Mouse (Mus musculus) adrenal gland, adult 2 months (tissue): ENCODE data around the gene Btnl2. TPM values are rescaled to one million over a fixed set of nuclear protein-coding genes. Genes with fewer than 3 reads are reported as not detected.

ENCODE experiments used
- DNase-seq: peaks from one replicate; pipeline ENCODE4 v3.0.0; 2021
- polyA plus RNA-seq: library from polyadenylated mRNA; depleted of rRNA; stranded (reverse); fragments of >200 nt; gene quantifications from 2 replicates; pipeline ENCODE4 v1.2.3, GENCODE M21; 2012; rRNA removed
- total RNA-seq, 2 experiments: library from RNA; stranded (reverse); gene quantifications; 2 replicates each; pipeline ENCODE4 v1.2.3; 2021

The Btnl2 gene
- total and polyA plus RNA-seq, 3 experiments, result 0.16 to 0.73 (median 0.40) TPM

GRCm38 (mm10) chr17:34398711-34399393 lies 44.2 kb downstream of the Btnl2 start, which contains the start of gene BC051142:
Gene BC051142, plus strand, starts transcription at chr17:34398820.
- DNase-seq, result peak; percentile 91

DNA sequence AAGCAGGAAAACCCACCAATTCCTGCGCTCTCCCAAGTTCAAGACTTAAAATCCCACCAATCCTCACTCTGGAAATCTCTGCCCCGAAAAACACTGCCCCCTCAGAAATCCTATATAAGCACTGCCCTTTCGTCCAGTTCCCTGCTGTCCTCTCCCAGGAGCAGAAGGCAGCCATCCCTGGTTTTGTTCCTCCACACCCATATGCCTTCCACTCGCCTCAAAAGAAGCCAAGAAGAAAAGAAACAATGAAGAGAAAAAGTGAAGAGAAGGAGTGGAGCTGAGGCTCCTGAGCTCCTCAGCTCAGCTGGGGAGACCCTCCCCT lies 44.7 kb downstream of the Btnl2 start:
- no peak for DNase-seq

DNA sequence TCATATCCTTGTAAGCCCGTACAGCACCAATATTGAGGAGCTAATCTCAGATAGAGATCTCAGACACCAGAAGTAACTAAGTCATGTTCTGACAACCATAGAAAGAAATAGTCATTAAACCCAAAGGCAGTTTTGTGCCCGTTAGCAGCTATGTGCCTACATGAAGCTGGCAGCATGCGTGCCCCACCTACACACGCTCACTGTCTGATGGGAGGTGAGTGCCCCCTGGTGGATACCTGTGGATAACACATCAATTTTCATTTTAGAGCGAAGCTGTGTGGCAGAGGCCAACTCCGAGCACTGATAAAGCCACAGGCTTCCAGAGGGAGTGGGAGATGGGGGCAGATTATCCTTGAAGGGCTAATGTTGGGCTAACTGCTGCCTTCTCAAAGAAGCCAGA lies 56.5 kb downstream of the Btnl2 start:
- DNase-seq, result peak; percentile 70

Other genes with a start within 250 kb of the Btnl2 start
- 10 to 100 TPM; 14.4 to 18.9 TPM for gene H2-DMa, start 235.3 kb upstream of the Btnl2 start, total RNA-seq
- gene H2-DMa, start 235.3 kb upstream of the Btnl2 start, polyA plus RNA-seq, result 24.2 and 27.4 TPM in 2 replicates
- 100 to 1,000 TPM; 173 to 286 TPM for gene Brd2, start 232.2 kb upstream of the Btnl2 start, total RNA-seq
- gene Brd2, start 232.2 kb upstream of the Btnl2 start, polyA plus RNA-seq, result 103 and 104 TPM in 2 replicates
- gene H2-DMb2, start 211.5 kb upstream of the Btnl2 start, total RNA-seq, result 1 to 10 TPM; 2.0 to 3.4 TPM
- gene H2-DMb2, start 211.5 kb upstream of the Btnl2 start, polyA plus RNA-seq, result 1.3 and 2.3 TPM in 2 replicates
- 10 to 100 TPM in 1 of 2 experiments, 1 to 10 TPM in 1; 6.4 to 12.3 TPM for gene H2-DMb1, start 201.8 kb upstream of the Btnl2 start, total RNA-seq
- gene H2-DMb1, start 201.8 kb upstream of the Btnl2 start, polyA plus RNA-seq, result 32.6 and 33.3 TPM in 2 replicates
- gene Tap1, start 167.3 kb upstream of the Btnl2 start, total RNA-seq, result 10 to 100 TPM; 15.4 to 19.1 TPM
- 44.5 and 44.9 TPM in 2 replicates for gene Tap1, start 167.3 kb upstream of the Btnl2 start, polyA plus RNA-seq
- gene Psmb9, start 167.1 kb upstream of the Btnl2 start, total RNA-seq, result 10 to 100 TPM; 12.1 to 20.6 TPM
- gene Psmb9, start 167.1 kb upstream of the Btnl2 start, polyA plus RNA-seq, result 45.1 and 54.8 TPM in 2 replicates
- 10 to 100 TPM; 21.8 to 41.4 TPM for gene Psmb8, start 157.1 kb upstream of the Btnl2 start, total RNA-seq
- gene Psmb8, start 157.1 kb upstream of the Btnl2 start, polyA plus RNA-seq, result 49.6 and 68.0 TPM in 2 replicates
- gene Tap2, start 151.3 kb upstream of the Btnl2 start, total RNA-seq, result 10 to 100 TPM; 43.6 to 55.6 TPM
- gene Tap2, start 151.3 kb upstream of the Btnl2 start, polyA plus RNA-seq, result 61.0 and 64.1 TPM in 2 replicates
- 1 to 10 TPM in 1 of 2 experiments, under 1 TPM in 1; 0.49 to 1.3 TPM for gene H2-Ob, start 115.9 kb upstream of the Btnl2 start, total RNA-seq
- gene H2-Ob, start 115.9 kb upstream of the Btnl2 start, polyA plus RNA-seq, result 0.91 TPM in 2 replicates
- 10 to 100 TPM; 78.4 to 97.1 TPM for gene H2-Ab1, start 97.1 kb upstream of the Btnl2 start, total RNA-seq
- 364 and 513 TPM in 2 replicates for gene H2-Ab1, start 97.1 kb upstream of the Btnl2 start, polyA plus RNA-seq
- gene H2-Aa, start 67.0 kb upstream of the Btnl2 start, total RNA-seq, result 100 to 1,000 TPM in 1 of 2 experiments, 10 to 100 TPM in 1; 85.9 to 137 TPM
- 134 and 150 TPM in 2 replicates for gene H2-Aa, start 67.0 kb upstream of the Btnl2 start, polyA plus RNA-seq
- gene H2-Eb1, start 49.0 kb upstream of the Btnl2 start, total RNA-seq, result 100 to 1,000 TPM in 1 of 2 experiments, 10 to 100 TPM in 1; 67.3 to 144 TPM
- 59.2 and 66.0 TPM in 2 replicates for gene H2-Eb1, start 49.0 kb upstream of the Btnl2 start, polyA plus RNA-seq
- gene H2-Eb2, start 29.2 kb upstream of the Btnl2 start, total RNA-seq, result not detected
- 0.03 TPM in 1 of 2 replicates, not detected in the other for gene H2-Eb2, start 29.2 kb upstream of the Btnl2 start, polyA plus RNA-seq
- not detected for gene Btnl1, start 22.3 kb downstream of the Btnl2 start, total RNA-seq
- gene Btnl1, start 22.3 kb downstream of the Btnl2 start, polyA plus RNA-seq, result not detected in 2 replicates
- 1 to 10 TPM; 2.1 to 2.5 TPM for gene BC051142, start 44.0 kb downstream of the Btnl2 start, total RNA-seq
- gene BC051142, start 44.0 kb downstream of the Btnl2 start, polyA plus RNA-seq, result 0.74 and 1.1 TPM in 2 replicates
- not detected for gene Btnl4, start 122.5 kb downstream of the Btnl2 start, total RNA-seq
- 0.06 TPM in 2 replicates for gene Btnl4, start 122.5 kb downstream of the Btnl2 start, polyA plus RNA-seq
- not detected for gene Btnl6, start 162.5 kb downstream of the Btnl2 start, total RNA-seq
- gene Btnl6, start 162.5 kb downstream of the Btnl2 start, polyA plus RNA-seq, result not detected in 2 replicates
- gene Notch4, start 209.4 kb downstream of the Btnl2 start, total RNA-seq, result 10 to 100 TPM; 22.1 to 24.6 TPM
- gene Notch4, start 209.4 kb downstream of the Btnl2 start, polyA plus RNA-seq, result 78.6 and 90.4 TPM in 2 replicates
- gene Gpsm3, start 235.0 kb downstream of the Btnl2 start, total RNA-seq, result 1 to 10 TPM; 4.3 to 7.4 TPM
- gene Gpsm3, start 235.0 kb downstream of the Btnl2 start, polyA plus RNA-seq, result 8.0 and 10.0 TPM in 2 replicates
- 10 to 100 TPM; 35.2 to 42.7 TPM for gene Pbx2, start 236.4 kb downstream of the Btnl2 start, total RNA-seq
- gene Pbx2, start 236.4 kb downstream of the Btnl2 start, polyA plus RNA-seq, result 43.4 and 45.6 TPM in 2 replicates
- gene Ager, start 243.0 kb downstream of the Btnl2 start, total RNA-seq, result under 1 TPM; 0.84 to 0.86 TPM
- 1.3 and 1.5 TPM in 2 replicates for gene Ager, start 243.0 kb downstream of the Btnl2 start, polyA plus RNA-seq
- 10 to 100 TPM; 77.8 to 92.0 TPM for gene Rnf5, start 248.9 kb downstream of the Btnl2 start, total RNA-seq
- 90.8 and 115 TPM in 2 replicates for gene Rnf5, start 248.9 kb downstream of the Btnl2 start, polyA plus RNA-seq
- 100 to 1,000 TPM; 113 to 118 TPM for gene Agpat1, start 249.4 kb downstream of the Btnl2 start, total RNA-seq
- gene Agpat1, start 249.4 kb downstream of the Btnl2 start, polyA plus RNA-seq, result 275 and 286 TPM in 2 replicates